Mouse (Mus musculus) lung, embryonic 16.5 days (tissue): ENCODE measurements at regions not wholly inside any gene's neighbourhood (a gene's known extent, or its start where the extent isn't known, plus 50 kb on each side); places are given as distances from the start of the nearest gene placed in this dataset.
A peak's percentile ranks its signal among the peaks of the same experiment; 100 is the strongest.

Experiments
- ATAC-seq: fragments of 200-750 bp; cut with Nextera tagmentation; 2 replicates; pipeline ENCODE4 v1.8.0; 2017; ENCODE audit warnings: low read depth, mild to moderate bottlenecking, moderate library complexity
- H3K27ac ChIP-seq: fragments of 300-500 bp; sonication (generic); 2 replicates; pipeline ENCODE4 v1.5.1; 2014; ENCODE audit warnings: mild to moderate bottlenecking, control low read depth, low read length
- H3K27me3 ChIP-seq: fragments of 300-500 bp; sonication (generic); 2 replicates; pipeline ENCODE4 v1.6.1; 2014; ENCODE audit warnings: low read depth, low read length, mixed read lengths; ENCODE audit not compliant: control insufficient read depth, insufficient read depth
- H3K36me3 ChIP-seq: fragments of 300-500 bp; sonication (generic); 2 replicates; pipeline ENCODE4 v1.6.1; 2014; ENCODE audit warnings: low read length; ENCODE audit not compliant: control insufficient read depth, insufficient read depth
- H3K4me1 ChIP-seq: fragments of 300-500 bp; sonication (generic); replicated peaks from 2 replicates; pipeline ENCODE4 v1.6.1; 2014; ENCODE audit warnings: low read length, mixed read lengths; ENCODE audit not compliant: control insufficient read depth, insufficient read depth
- H3K4me2 ChIP-seq: fragments of 300-500 bp; sonication (generic); 2 replicates; pipeline ENCODE4 v1.6.1; 2014; ENCODE audit warnings: low read depth, low read length, control low read depth
- H3K4me3 ChIP-seq: fragments of 300-500 bp; sonication (generic); 2 replicates; pipeline ENCODE4 v1.5.1; 2014; ENCODE audit warnings: mild to moderate bottlenecking, low read length, control low read depth
- H3K9ac ChIP-seq: fragments of 300-500 bp; sonication (generic); 2 replicates; pipeline ENCODE4 v1.6.1; 2014; ENCODE audit warnings: low read length, control low read depth
- H3K9me3 ChIP-seq: fragments of 300-500 bp; sonication (generic); 2 replicates; pipeline ENCODE4 v1.6.1; 2016; ENCODE audit warnings: low read length; ENCODE audit not compliant: control insufficient read depth
- WGBS: fragments of 180-500 bp; shearing (Covaris S2); extraction: QIAGEN DNeasy Blood & Tissue Kit; methylation state at CpG from one replicate; pipeline ENCODE4 v1.1.7; 2014; 5-methylcytosine and 5-hydroxymethylcytosine counted together

DNA sequence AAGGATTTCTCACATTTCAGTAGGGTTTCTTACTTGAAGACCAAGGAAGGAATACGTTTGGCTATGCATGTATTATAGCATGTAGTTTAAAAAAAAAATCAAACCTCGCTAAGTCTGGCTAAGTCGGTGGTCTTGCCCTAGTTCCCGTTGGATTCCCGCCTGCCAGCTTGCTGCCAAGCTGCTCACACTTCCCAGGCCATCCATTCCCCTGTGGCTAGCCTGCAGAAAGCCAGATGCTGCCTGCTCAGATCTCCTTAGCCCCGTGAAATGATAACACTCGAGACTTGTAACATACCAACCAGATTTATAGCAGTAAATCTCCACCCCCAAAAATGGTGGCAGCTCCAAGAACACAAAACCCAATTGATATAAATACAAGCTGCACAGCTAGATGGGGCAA is 97.2 kb downstream of the Aldh8a1 start:
- 73% methylated on average over 7 of the region's 7 CpGs for WGBS
- ATAC-seq, result no peak

DNA sequence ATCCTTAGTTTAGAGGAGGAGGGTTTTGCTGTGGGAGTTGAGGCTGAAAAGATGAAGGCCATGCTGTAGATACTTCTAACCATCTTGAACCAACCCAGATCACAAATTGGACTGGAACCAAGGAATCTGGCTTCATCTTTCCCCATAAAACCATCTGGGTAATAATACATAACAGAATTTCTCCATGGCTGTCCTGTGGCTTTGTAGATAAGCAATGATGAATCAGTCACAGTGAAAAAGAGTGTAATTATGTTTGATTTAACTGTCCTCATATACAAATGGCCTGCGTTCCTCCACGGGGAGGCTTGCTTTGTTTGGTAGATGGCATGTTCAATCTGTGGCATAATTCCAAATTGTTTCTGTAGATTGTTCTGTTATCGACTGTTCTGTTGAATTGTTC is 100.9 kb downstream of the Aldh8a1 start:
- Histone ChIP-seq H3K4me1 (no peaks in the 10 kb centered on the region), H3K9me3 (no peaks in the 10 kb centered on the region), H3K27me3 (no peaks in the 10 kb centered on the region), H3K9ac (no peak overlapping the region), H3K4me2 (no peak overlapping the region), H3K27ac (no peak overlapping the region), H3K36me3 (no peaks in the 10 kb centered on the region), H3K4me3 (no peak overlapping the region)
- ATAC-seq, result no peak
- 53% methylated on average over 3 of the region's 3 CpGs for WGBS

More for the DNA sequence above, 97.2 kb downstream of the Aldh8a1 start:
- H3K4me3 ChIP-seq, result no peak overlapping the region
- H3K27ac ChIP-seq, result no peak overlapping the region
- no peaks in the 10 kb centered on the region for H3K4me1 ChIP-seq
- no peaks in the 10 kb centered on the region for H3K9me3 ChIP-seq
- no peak overlapping the region for H3K9ac ChIP-seq
- H3K27me3 ChIP-seq, result no peaks in the 10 kb centered on the region
- no peak overlapping the region for H3K4me2 ChIP-seq
- H3K36me3 ChIP-seq, result no peaks in the 10 kb centered on the region

DNA sequence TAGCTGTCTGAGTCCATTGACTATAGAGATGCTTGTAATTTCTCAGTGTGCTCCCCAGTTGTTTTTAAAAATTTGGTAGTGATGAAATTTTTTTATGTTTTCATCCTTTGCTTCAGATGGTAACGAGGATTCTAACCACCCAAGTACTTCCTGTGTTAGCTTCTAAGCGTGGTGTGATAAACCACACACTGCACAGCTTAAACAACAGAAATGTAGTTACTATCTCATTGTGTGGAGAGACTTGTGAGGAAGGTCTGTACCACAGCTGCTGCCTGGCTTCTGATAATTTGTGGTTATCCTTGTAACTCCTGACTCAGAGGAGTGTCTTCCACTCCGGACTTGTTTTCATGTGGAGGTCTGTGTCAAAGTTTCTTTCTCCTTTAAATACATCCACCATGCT is 102.3 kb downstream of the Aldh8a1 start:
- no peak overlapping the region for H3K27ac ChIP-seq
- H3K36me3 ChIP-seq, result no peaks in the 10 kb centered on the region
- H3K9me3 ChIP-seq, result no peaks in the 10 kb centered on the region
- no peak overlapping the region for H3K4me2 ChIP-seq
- H3K9ac ChIP-seq, result no peak overlapping the region
- H3K27me3 ChIP-seq, result no peaks in the 10 kb centered on the region
- no peak overlapping the region for H3K4me3 ChIP-seq
- WGBS, result 80% methylated on average over 3 of the region's 3 CpGs
- ATAC-seq, result no peak
- no peaks in the 10 kb centered on the region for H3K4me1 ChIP-seq

DNA sequence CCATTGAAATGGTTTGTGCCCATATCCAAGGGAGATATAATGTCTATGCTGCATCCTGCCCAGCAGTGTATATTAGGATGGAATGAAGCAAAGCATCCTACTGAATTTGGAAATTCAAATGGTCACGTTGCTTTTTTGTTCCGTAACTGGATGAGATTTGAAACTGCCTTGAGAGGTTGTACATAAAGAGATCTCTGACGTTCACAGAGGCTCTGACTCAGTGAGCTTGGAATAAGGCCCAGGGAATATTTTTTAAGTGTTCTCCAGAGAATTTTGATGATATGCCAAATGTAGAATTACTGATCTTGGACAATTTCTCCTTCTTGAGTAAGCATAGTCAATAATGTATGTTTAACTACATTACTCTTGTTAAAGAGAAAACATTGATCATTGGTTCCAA is 104.2 kb downstream of the Aldh8a1 start:
- no peaks in the 10 kb centered on the region for H3K27me3 ChIP-seq
- H3K4me1 ChIP-seq, result no peaks in the 10 kb centered on the region
- H3K9ac ChIP-seq, result no peak overlapping the region
- H3K9me3 ChIP-seq, result no peaks in the 10 kb centered on the region
- H3K27ac ChIP-seq, result no peak overlapping the region
- ATAC-seq, result no peak
- no peak overlapping the region for H3K4me3 ChIP-seq
- no peak overlapping the region for H3K4me2 ChIP-seq
- no peaks in the 10 kb centered on the region for H3K36me3 ChIP-seq
- 61% methylated on average over 3 of the region's 3 CpGs for WGBS

DNA sequence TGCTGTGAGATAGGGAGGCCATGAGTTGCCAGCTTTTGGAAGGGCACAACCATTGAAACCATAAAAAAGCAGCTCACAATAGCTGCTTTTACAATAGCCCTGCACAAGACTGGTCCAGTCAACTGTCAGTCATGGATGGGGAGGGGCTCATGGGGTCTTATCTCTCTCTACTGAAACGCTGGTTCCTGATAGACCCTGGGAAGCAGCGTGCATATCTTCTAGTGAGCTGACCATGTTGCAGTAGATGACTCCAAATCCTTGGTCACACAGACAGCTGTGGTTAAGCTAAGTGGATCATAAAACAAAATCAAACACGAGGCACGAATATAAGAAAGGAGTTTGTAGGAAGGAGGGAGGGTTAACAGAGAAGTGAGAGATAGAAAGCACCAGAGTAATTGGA is 105.0 kb downstream of the Aldh8a1 start:
- H3K4me1 ChIP-seq, result no peaks in the 10 kb centered on the region
- H3K9me3 ChIP-seq, result no peaks in the 10 kb centered on the region
- no peak for ATAC-seq
- H3K36me3 ChIP-seq, result no peaks in the 10 kb centered on the region
- WGBS, result 58% methylated on average over 4 of the region's 4 CpGs
- H3K4me2 ChIP-seq, result no peak overlapping the region
- no peaks in the 10 kb centered on the region for H3K27me3 ChIP-seq
- no peak overlapping the region for H3K27ac ChIP-seq
- no peak overlapping the region for H3K4me3 ChIP-seq
- no peak overlapping the region for H3K9ac ChIP-seq

DNA sequence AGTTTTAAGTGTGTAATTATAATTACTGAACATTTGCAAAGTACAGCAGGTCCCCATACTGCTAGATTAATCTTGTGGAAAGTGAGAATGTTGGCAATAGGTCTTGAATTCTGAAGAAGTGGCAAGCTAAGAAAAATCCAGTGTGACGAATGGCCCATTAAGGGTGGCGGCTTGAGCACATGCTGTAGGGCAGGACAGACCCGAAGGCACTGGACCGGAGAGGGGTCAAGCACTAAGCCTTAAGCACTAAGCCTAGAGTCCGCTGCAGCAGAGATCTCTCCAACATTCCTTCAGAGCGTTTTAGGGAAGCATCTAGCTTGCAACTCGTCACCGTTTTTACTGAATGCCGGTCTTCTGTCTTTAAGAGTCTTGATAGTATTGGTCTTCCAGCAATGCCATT is 105.6 kb downstream of the Aldh8a1 start:
- Histone ChIP-seq H3K4me3 (no peak overlapping the region), H3K36me3 (no peaks in the 10 kb centered on the region), H3K27me3 (no peaks in the 10 kb centered on the region), H3K4me2 (no peak overlapping the region), H3K27ac (no peak overlapping the region), H3K9me3 (no peaks in the 10 kb centered on the region), H3K9ac (no peak overlapping the region), H3K4me1 (no peaks in the 10 kb centered on the region)
- ATAC-seq, result no peak
- WGBS, result 79% methylated on average over 9 of the region's 9 CpGs

DNA sequence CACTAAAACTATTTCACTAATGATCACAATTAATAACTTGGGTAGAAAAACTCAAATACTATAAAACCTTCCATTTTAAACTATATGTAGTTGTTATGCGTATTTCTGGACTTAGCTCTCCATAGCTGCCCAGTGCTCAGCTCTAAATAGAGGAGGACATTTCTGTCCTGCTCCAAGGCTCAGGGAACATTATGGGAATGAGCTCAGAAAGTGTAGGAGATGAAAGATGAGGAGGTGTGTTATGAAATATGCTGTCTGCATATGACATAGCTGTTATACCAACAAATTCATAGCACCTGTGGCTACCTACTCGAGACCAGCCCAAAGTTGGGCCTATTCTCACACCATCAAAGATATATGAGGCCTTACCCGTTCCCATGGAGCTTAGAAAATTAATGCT is 106.3 kb downstream of the Aldh8a1 start:
- H3K36me3 ChIP-seq, result no peaks in the 10 kb centered on the region
- peaks cover 5% of the 10 kb centered on the region; the same call in 1 of the 2 replicates for H3K4me1 ChIP-seq
- WGBS, result 79% methylated on average over 3 of the region's 3 CpGs
- H3K27ac ChIP-seq, result no peak overlapping the region
- H3K27me3 ChIP-seq, result no peaks in the 10 kb centered on the region
- no peak overlapping the region for H3K4me3 ChIP-seq
- no peak for ATAC-seq
- H3K4me2 ChIP-seq, result no peak overlapping the region
- no peak overlapping the region for H3K9ac ChIP-seq
- H3K9me3 ChIP-seq, result no peaks in the 10 kb centered on the region

DNA sequence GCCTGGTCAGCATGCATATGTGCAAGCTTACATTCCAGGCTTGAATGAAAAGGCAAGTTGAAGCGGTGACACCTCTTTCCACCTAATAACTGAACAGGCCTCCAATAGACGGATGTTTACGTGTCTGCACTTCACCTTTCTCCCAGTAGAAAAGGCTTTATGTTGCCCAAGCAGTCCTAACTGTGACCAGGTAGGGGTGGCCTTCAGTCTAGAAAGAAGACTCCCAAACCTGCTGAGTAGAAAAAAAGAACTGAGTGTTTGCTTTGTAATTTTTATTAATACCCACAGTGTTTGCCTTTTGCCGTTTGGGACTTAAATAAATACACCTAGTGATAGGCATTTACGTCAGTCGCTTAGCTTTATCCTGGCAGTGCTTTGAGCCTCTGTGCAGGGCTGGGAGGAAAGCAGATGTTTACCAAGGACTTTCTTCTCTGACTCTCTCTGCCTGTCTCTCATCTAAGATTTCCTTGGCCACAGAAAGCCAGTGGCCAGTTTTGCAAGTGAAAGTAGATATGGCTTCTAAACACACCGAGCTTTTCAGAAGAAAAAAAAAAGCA is 104.5 kb upstream of the 1700020N01Rik start:
- peak; percentile 76; the same call in 1 of the 2 replicates for ATAC-seq

DNA sequence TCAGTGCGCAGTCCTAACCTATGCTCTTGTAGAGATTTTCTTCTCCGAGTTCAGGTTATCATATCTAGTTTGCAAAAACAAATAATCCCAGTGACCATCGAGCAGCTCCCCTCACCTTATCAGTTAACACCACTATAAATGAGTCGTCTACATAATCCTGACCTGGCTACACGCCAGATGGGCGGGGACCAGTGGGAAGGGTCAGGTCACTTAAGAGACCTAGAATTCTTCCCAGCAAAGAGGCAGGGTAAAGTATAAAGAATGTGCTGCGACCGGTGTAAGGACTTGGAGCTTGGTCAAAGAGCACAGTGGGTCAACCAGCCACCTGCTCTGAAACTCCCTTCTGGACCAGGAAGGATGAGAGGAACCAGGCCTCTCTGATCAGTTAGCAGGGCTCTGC is 102.0 kb upstream of the 1700020N01Rik start:
- H3K4me3 ChIP-seq, result no peak overlapping the region
- no peak overlapping the region for H3K27ac ChIP-seq
- peaks cover 12% of the 10 kb centered on the region for H3K4me1 ChIP-seq
- no peaks in the 10 kb centered on the region for H3K27me3 ChIP-seq
- no peaks in the 10 kb centered on the region for H3K9me3 ChIP-seq
- no peaks in the 10 kb centered on the region for H3K36me3 ChIP-seq
- H3K9ac ChIP-seq, result no peak overlapping the region
- ATAC-seq, result no peak
- 18% methylated on average over 8 of the region's 8 CpGs for WGBS
- H3K4me2 ChIP-seq, result no peak overlapping the region

More for the DNA sequence above, 104.5 kb upstream of the 1700020N01Rik start:
- Histone ChIP-seq H3K4me2 (no peak overlapping the region), H3K4me3 (no peak overlapping the region), H3K27ac (no peak overlapping the region; the same call in 1 of the 2 replicates), H3K36me3 (no peaks in the 10 kb centered on the region), H3K9me3 (no peaks in the 10 kb centered on the region), H3K9ac (no peak overlapping the region), H3K4me1 (peaks cover 12% of the 10 kb centered on the region), H3K27me3 (no peaks in the 10 kb centered on the region)
- WGBS, result 49% methylated on average over 7 of the region's 7 CpGs
